Mouse (Mus musculus): Measurements from ENCODE around the gene Serinc2.

- TF ChIP-seq CTCF (IDR thresholded peaks at IDR 0.05; ENCODE audit: borderline replicate concordance, control insufficient read depth, extremely low read depth, insufficient read depth, low read length, poor library complexity), result no peak
- TF ChIP-seq POLR2A (IDR thresholded peaks at IDR 0.05; ENCODE audit: control insufficient read depth, extremely low read depth, insufficient read depth, low read length, poor library complexity), result no peak
Measured at GRCm38 (mm10) chr4:130283826-130284225, 4.8 kb upstream of the Serinc2 start.

All from thymus, adult 2 months (tissue).